ENCODE assay signal across 9 mouse cellular contexts in the genomic region with DNA sequence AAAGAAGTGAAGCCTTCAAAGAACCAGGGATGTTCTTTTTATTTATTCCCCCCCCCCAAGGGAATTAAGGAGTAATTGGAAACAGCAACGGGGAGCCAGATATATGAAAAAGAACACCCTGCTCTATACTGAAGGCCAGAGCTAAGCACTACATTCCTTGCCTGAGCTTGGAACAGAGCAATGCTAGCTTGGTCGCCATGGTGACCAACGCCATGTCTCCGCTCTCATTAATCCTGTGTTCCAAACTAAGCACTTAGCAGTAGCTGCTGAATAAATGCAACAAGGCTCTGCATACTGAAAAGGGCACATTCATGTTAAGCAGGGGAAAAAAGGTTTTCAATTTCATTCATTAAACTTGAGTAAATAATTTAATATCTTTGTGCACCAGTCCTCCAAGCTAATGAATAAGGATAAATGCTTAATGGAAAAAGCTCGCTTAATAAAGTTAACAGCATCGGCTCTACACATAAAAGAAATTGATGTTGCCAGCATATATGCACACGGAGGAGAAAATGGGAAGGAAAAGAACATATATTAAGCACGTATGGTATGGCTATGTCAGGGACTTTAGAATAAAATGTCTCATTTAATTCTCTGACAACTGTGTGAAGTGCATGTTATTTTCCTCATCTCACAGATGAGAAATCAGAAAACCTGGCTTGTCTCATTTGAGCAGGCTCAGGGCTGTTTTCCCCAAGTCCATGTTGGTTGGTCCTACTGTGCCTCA. TPM values are rescaled to one million over a fixed set of nuclear protein-coding genes. Genes with fewer than 3 reads are reported as not detected.
DNase-seq lines count a peak whose midpoint lies in the region; ATAC-seq lines count a peak whose summit lies in the region.
"Had no signal": no experiment of that assay in that cellular context is flagged by ENCODE, and none has a peak within 500 bp of the region (broad histone marks: within the 10 kb centered on the region; RNA-seq: fewer than 3 reads in every experiment).

No protein-coding gene starts in this region.

- H3K4me3 ChIP-seq in hindbrain, embryonic 12.5 days, result no peak overlapping the region
- no peak overlapping the region for H3K4me3 ChIP-seq in midbrain, embryonic 14.5 days (replicated peaks; ENCODE audit: low read depth, low read length)

- 36% methylated on average over 8 of the region's 8 CpGs for WGBS in hindbrain, embryonic 12.5 days
- 11% methylated on average over 8 of the region's 8 CpGs for WGBS in midbrain, embryonic 14.5 days

- intact Hi-C loops in heart, postnatal 10 days (cut with DNase I), result loop anchor here (10.0 kb wide), 1 partner anchor 1894 kb away; no protein-coding TSS in a partner anchor

- peak; percentile 35 to 42 for DNase-seq in frontal cortex, postnatal 10 days (ENCODE audit: low spot score in 2 of 2)
- no peak for DNase-seq in frontal cortex, postnatal 14 days (ENCODE audit: low spot score in 2 of 2)
- DNase-seq in ZHBTc4 (ENCODE audit: low read depth, low spot score) (peak; percentile 46), liver (no peak)
- DNase-seq in midbrain, embryonic 14.5 days, result peak; percentile 91
- no peak for DNase-seq in heart, postnatal 10 days
- no peak for DNase-seq in cerebellum, postnatal 36 days
- DNase-seq: heart, postnatal 14 days had no signal

- H3K9ac ChIP-seq in hindbrain, embryonic 12.5 days, result no peak overlapping the region
- H3K9ac ChIP-seq in midbrain, embryonic 14.5 days (replicated peaks; ENCODE audit: low read length), result no peak overlapping the region

- H3K4me1 ChIP-seq in hindbrain, embryonic 12.5 days, result peaks cover 25% of the 10 kb centered on the region
- H3K4me1 ChIP-seq in midbrain, embryonic 14.5 days (ENCODE audit: control insufficient read depth, insufficient read depth, low read length), result peaks cover 30% of the 10 kb centered on the region; the same call in 1 of the 2 replicates

- no peak overlapping the region for H3K4me2 ChIP-seq in hindbrain, embryonic 12.5 days (replicated peaks)
- H3K4me2 ChIP-seq in midbrain, embryonic 14.5 days (ENCODE audit: low read length), result peak overlapping the region; percentile 14; the same call in 1 of the 2 replicates

- peak; percentile 93 for ATAC-seq in hindbrain, embryonic 12.5 days (ENCODE audit: low FRiP score)
- ATAC-seq in midbrain, embryonic 14.5 days (ENCODE audit: low FRiP score, low TSS enrichment), result peak; percentile 91

- peak overlapping the region; percentile 55; the same call in 1 of the 2 replicates for H3K27ac ChIP-seq in hindbrain, embryonic 12.5 days
- peak overlapping the region; percentile 66 for H3K27ac ChIP-seq in midbrain, embryonic 14.5 days (replicated peaks; ENCODE audit: low read depth, low read length)

- no peaks in the 10 kb centered on the region for H3K9me3 ChIP-seq in hindbrain, embryonic 12.5 days (replicated peaks)
- no peaks in the 10 kb centered on the region for H3K9me3 ChIP-seq in midbrain, embryonic 14.5 days (ENCODE audit: control insufficient read depth, low read length)

- H3K27me3 ChIP-seq in hindbrain, embryonic 12.5 days, result no peaks in the 10 kb centered on the region
- H3K27me3 ChIP-seq in midbrain, embryonic 14.5 days (ENCODE audit: control insufficient read depth, insufficient read depth, low read length), result no peaks in the 10 kb centered on the region

- no peaks in the 10 kb centered on the region for H3K36me3 ChIP-seq in hindbrain, embryonic 12.5 days
- no peaks in the 10 kb centered on the region for H3K36me3 ChIP-seq in midbrain, embryonic 14.5 days (ENCODE audit: control insufficient read depth, insufficient read depth, low read length)

RNA-seq across cellular contexts. Expression of a gene that starts 25.4 kb away (rescaled TPM):
- polyA plus RNA-seq in hindbrain, embryonic 12.5 days (2016; fragmentation: Nextera tagmentation; extraction: Ambion mirVana), result 18.7 and 28.8 TPM in 2 replicates
- polyA plus RNA-seq in midbrain, embryonic 14.5 days (2014; fragmentation: Nextera tagmentation; extraction: Ambion mirVana), result 13.6 and 13.8 TPM in 2 replicates
- total RNA-seq in heart, postnatal 10 days (2021), result 10 to 100 TPM in 1 of 2 experiments, 1 to 10 TPM in 1; 6.5 to 11.9 TPM

Comparison
In these comparisons a context has a peak if more than half of its experiments do, and no peak if none do; other contexts are left out.
1. DNase-seq: peak in frontal cortex, postnatal 10 days (2 of 2), ZHBTc4 (single experiment) and midbrain, embryonic 14.5 days (single experiment); none in frontal cortex, postnatal 14 days (0 of 2), liver (single experiment), heart, postnatal 10 days (0 of 2) and cerebellum, postnatal 36 days (0 of 2).